Mouse (Mus musculus): Measurements from ENCODE around the gene Arhgap6.

DNA sequence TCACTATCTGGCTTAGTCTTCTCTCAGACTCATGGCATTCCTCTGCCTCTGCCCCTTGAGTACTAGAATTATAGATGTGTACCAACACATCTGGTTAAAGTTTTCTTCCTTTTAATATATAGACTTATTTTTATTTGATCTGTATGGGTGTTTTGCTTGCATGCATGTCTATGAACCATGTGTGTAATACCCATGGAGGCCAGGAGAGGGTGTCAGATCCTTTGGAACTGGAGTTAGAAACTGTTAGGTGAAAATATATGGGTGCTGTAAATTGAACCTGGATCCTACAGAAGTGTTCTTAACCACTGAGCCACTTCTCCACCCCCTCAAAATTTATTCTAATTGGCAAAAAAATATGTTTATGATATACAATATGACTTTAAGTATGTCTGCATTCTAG lies 254.7 kb downstream of the Arhgap6 start:
- TF ChIP-seq CTCF (IDR thresholded peaks at IDR 0.05; ENCODE audit: low read depth) (no peak), EP300 (IDR thresholded peaks at IDR 0.05; ENCODE audit: low read depth) (no peak)

Data from liver, embryonic 14.5 days (tissue).